Mouse (Mus musculus) midbrain, postnatal 0 days (tissue): ENCODE results near the gene 1700113H08Rik. TPM values are rescaled to one million over a fixed set of nuclear protein-coding genes. Genes with fewer than 3 reads are reported as not detected.

Source experiments
- ATAC-seq: fragments of 200-750 bp; cut with Nextera tagmentation; 2 replicates; pipeline ENCODE4 v1.8.0; 2017; ENCODE audit warnings: moderate number of reproducible peaks, mild to moderate bottlenecking, moderate TSS enrichment, moderate library complexity; ENCODE audit not compliant: low FRiP score
- DNase-seq: peaks from one replicate; pipeline ENCODE4 v3.0.0-alpha.2; 2015; ENCODE audit warnings: low spot score
- H3K27ac ChIP-seq: fragments of 300-500 bp; sonication (generic); 2 replicates; pipeline ENCODE4 v1.5.1; 2014; ENCODE audit warnings: low read depth, mild to moderate bottlenecking, low read length, mixed read lengths
- H3K27me3 ChIP-seq: fragments of 300-500 bp; sonication (generic); 2 replicates; pipeline ENCODE4 v1.6.1; 2014; ENCODE audit warnings: low read length, control low read depth, mixed read lengths; ENCODE audit not compliant: insufficient read depth
- H3K36me3 ChIP-seq: fragments of 300-500 bp; sonication (generic); 2 replicates; pipeline ENCODE4 v1.6.1; 2014; ENCODE audit warnings: low read length, control low read depth, mixed read lengths; ENCODE audit not compliant: insufficient read depth
- H3K4me1 ChIP-seq: fragments of 300-500 bp; sonication (generic); 2 replicates; pipeline ENCODE4 v1.6.1; 2014; ENCODE audit warnings: mild to moderate bottlenecking, control low read depth, antibody characterized with exemption, low read length, mixed read lengths; ENCODE audit not compliant: insufficient read depth
- H3K4me2 ChIP-seq: fragments of 300-500 bp; sonication (generic); 2 replicates; pipeline ENCODE4 v1.6.1; 2014; ENCODE audit warnings: low read depth, mild to moderate bottlenecking, low read length, mixed read lengths; ENCODE audit not compliant: poor library complexity, severe bottlenecking
- H3K4me3 ChIP-seq: fragments of 300-500 bp; sonication (generic); 2 replicates; pipeline ENCODE4 v1.5.1; 2014; ENCODE audit warnings: low read depth, mild to moderate bottlenecking, low read length, moderate library complexity
- H3K9ac ChIP-seq: fragments of 300-500 bp; sonication (generic); replicated peaks from 2 replicates; pipeline ENCODE4 v1.6.1; 2014; ENCODE audit warnings: mild to moderate bottlenecking, low read length, moderate library complexity, mixed read lengths; ENCODE audit not compliant: poor library complexity, severe bottlenecking
- H3K9me3 ChIP-seq: fragments of 300-500 bp; sonication (generic); 2 replicates; pipeline ENCODE4 v1.6.1; 2016; ENCODE audit warnings: low read length, control low read depth
- CTCF ChIP-seq: IDR thresholded peaks from 2 replicates; pipeline ENCODE4 v1.5.1; 2016; ENCODE audit warnings: antibody characterized with exemption, mild to moderate bottlenecking
- WGBS: fragments of 180-500 bp; shearing (Covaris S2); extraction: QIAGEN DNeasy Blood & Tissue Kit; methylation state at CpG from one replicate; pipeline ENCODE4 v1.1.7; 2014; 5-methylcytosine and 5-hydroxymethylcytosine counted together
- polyA plus RNA-seq: library from polyadenylated mRNA; unstranded; fragments of >200 nt; fragmentation: Nextera tagmentation; extraction: Ambion mirVana; gene quantifications from 2 replicates; pipeline ENCODE4 v1.2.1, GENCODE M21; 2015
- total RNA-seq: library from RNA; depleted of rRNA; stranded (reverse); fragments of >200 nt; gene quantifications from 2 replicates; pipeline ENCODE4 v1.2.3, GENCODE M21; 2014; rRNA removed

The 1700113H08Rik gene
- total and polyA plus RNA-seq, 2 experiments from 2014 or later, result 0.27 TPM; not detected in 1

DNA sequence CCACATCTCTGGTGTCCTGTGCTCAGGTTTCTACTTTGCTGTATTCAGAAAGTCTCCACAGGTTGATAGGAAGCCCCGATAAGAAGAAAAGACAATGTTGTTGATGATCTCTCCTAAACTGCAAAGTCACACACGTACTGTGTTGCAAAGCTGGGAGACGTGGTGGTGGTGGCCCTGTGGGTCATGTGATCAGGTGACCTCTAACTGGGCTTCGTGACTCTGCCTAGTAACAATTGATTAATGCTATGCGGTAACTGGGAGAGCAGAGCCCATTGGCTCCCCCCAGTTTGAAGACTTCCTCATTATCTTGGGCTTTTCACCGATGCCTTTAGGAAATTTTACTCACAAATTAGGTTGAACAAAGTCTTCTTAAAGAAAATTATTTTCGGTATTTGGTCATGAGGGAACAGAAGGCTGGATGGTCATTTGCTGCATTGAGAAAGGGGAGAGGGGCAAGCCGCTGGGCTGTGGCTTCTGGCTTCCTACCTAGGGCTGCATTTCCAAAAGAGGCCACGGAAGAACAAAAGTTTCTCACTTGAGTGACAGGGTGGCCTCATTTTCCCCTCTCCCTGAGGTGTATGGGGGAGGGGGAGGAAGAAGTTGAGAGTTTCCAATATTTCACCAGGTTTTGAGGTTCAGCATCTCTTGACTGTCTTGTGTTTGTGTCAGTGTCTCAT lies 181.6 kb downstream of the 1700113H08Rik start:
- Histone ChIP-seq H3K4me2 (no peak overlapping the region), H3K27me3 (no peaks in the 10 kb centered on the region), H3K9me3 (no peaks in the 10 kb centered on the region), H3K27ac (no peak overlapping the region), H3K4me1 (no peaks in the 10 kb centered on the region), H3K36me3 (no peaks in the 10 kb centered on the region), H3K4me3 (no peak overlapping the region), H3K9ac (no peak overlapping the region)
- DNase-seq (no peak), ATAC-seq (no peak)
- 54% methylated on average over 9 of the region's 9 CpGs for WGBS
- no peak for TF ChIP-seq CTCF

DNA sequence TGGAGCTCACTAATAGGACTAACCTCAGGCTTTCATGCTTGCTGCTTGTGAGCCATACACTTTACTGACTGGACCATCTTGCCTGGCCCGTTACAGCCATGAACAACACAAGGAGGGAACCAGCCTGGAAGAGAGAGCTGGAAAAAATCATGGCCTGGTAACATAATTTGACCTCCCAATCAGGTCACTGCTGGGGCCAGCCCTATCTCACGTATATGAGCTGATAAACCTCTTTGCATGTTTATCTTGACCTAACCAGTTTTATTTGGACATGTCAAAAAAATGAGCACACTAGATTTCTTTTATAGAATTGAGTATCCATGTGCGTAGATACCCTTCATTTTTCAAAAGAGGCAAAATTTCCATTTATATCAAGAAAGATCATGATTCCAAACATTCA lies 213.9 kb downstream of the 1700113H08Rik start:
- Histone ChIP-seq H3K27ac (no peak overlapping the region), H3K36me3 (no peaks in the 10 kb centered on the region), H3K4me1 (no peaks in the 10 kb centered on the region), H3K27me3 (no peaks in the 10 kb centered on the region), H3K4me2 (no peak overlapping the region), H3K9ac (no peak overlapping the region), H3K9me3 (no peaks in the 10 kb centered on the region), H3K4me3 (no peak overlapping the region)
- no peak for TF ChIP-seq CTCF
- ATAC-seq (no peak), DNase-seq (no peak)
- WGBS, result 87% methylated on average over 3 of the region's 3 CpGs

DNA sequence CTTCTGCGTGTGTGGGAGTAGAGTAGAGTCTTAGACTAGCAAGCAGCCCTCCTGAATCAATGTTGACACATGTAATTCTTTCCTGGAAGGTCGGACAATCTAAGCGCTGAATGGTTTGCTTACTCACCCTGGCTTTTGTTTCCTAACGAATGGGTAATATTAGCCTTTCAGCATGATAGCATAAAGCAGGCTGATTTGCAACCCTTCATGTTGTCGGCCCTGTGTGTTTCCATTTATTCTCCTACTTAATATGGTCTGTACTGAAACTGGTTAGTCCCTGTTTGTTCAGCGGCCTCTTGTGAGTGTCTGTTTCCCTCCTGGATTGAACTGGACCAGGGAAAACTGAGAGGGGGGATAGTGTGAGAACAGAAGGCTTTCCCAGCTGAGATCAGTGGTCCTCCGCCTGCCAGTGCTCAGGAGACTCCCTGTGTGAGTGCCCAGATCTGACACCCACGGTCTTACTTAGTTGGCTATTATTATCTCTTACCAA lies 214.3 kb downstream of the 1700113H08Rik start:
- Histone ChIP-seq H3K9ac (no peak overlapping the region), H3K27ac (no peak overlapping the region), H3K27me3 (no peaks in the 10 kb centered on the region), H3K4me1 (no peaks in the 10 kb centered on the region), H3K36me3 (no peaks in the 10 kb centered on the region), H3K4me2 (no peak overlapping the region), H3K9me3 (no peaks in the 10 kb centered on the region), H3K4me3 (no peak overlapping the region)
- TF ChIP-seq CTCF, result no peak
- no peak for ATAC-seq
- no peak for DNase-seq
- 70% methylated on average over 8 of the region's 8 CpGs for WGBS

DNA sequence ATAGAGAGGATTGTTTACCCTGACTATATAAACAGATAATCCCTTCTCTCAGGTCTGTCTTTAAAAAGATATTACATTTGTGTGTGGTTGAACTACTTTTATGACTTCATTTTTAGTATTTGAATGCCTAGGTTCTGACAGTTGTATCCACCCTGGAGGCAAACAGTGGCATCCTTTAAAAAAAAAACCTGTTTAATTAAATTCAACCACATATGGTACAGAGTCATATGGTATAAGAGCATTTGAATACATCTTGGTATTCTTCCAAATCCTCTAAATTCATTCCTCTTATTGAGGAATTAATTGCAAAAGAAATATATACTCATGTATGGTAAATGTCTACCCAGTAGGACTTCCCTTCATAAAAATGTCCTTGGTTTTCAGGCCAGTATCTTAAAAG lies 217.2 kb downstream of the 1700113H08Rik start:
- Histone ChIP-seq H3K27ac (no peak overlapping the region), H3K4me3 (no peak overlapping the region), H3K27me3 (no peaks in the 10 kb centered on the region), H3K9me3 (no peaks in the 10 kb centered on the region), H3K4me1 (no peaks in the 10 kb centered on the region), H3K9ac (no peak overlapping the region), H3K36me3 (no peaks in the 10 kb centered on the region), H3K4me2 (no peak overlapping the region)
- DNase-seq (no peak), ATAC-seq (no peak)
- TF ChIP-seq CTCF, result no peak

Other genes with a start within 250 kb of the 1700113H08Rik start
- gene Stab2, start 50.0 kb upstream of the 1700113H08Rik start, total RNA-seq, result 0.05 and 0.71 TPM in 2 replicates
- gene Stab2, start 50.0 kb upstream of the 1700113H08Rik start, polyA plus RNA-seq, result 0.04 and 0.41 TPM in 2 replicates